Mouse (Mus musculus) 3134 (cell line): ENCODE measurements around the gene Akr1d1.

ENCODE experiments used
- DNase-seq: peaks from one replicate; pipeline ENCODE4 v3.0.0-alpha.2; 2011; ENCODE audit warnings: low spot score; ENCODE audit not compliant: insufficient read length; ENCODE audit errors: extremely low read depth

Akr1d1 gene

GRCm38 (mm10) chr6:37615490-37615889 lies 85.5 kb downstream of the Akr1d1 start:
- DNase-seq: no peak

GRCm38 (mm10) chr6:37616136-37616535 lies 86.2 kb downstream of the Akr1d1 start:
- no peak for DNase-seq

GRCm38 (mm10) chr6:37617431-37618011 lies 87.5 kb downstream of the Akr1d1 start:
- peak; percentile 84 for DNase-seq
